Mouse (Mus musculus) forebrain, embryonic 11.5 days (tissue): ENCODE measurements around the gene Ppp3ca. TPM values are rescaled to one million over a fixed set of nuclear protein-coding genes. Genes with fewer than 3 reads are reported as not detected.

Experiments
- ATAC-seq: fragments of 200-750 bp; cut with Nextera tagmentation; replicated peaks from 2 replicates; pipeline ENCODE4 v1.8.0; 2017; ENCODE audit warnings: moderate TSS enrichment; ENCODE audit not compliant: low FRiP score
- DNase-seq: peaks from one replicate; pipeline ENCODE4 v3.0.0-alpha.2; 2017; ENCODE audit warnings: low spot score
- H3K27ac ChIP-seq: fragments of 300-500 bp; sonication (generic); 2 replicates; pipeline ENCODE4 v1.5.1; 2014; ENCODE audit warnings: low read depth, low read length
- H3K27me3 ChIP-seq: fragments of 300-500 bp; sonication (generic); 2 replicates; pipeline ENCODE4 v1.6.1; 2014; ENCODE audit warnings: mild to moderate bottlenecking, low read length, mixed read lengths; ENCODE audit not compliant: control insufficient read depth, insufficient read depth
- H3K36me3 ChIP-seq: fragments of 300-500 bp; sonication (generic); 2 replicates; pipeline ENCODE4 v1.6.1; 2014; ENCODE audit warnings: mild to moderate bottlenecking, low read length, moderate library complexity, mixed read lengths; ENCODE audit not compliant: control insufficient read depth, insufficient read depth
- H3K4me1 ChIP-seq: fragments of 300-500 bp; sonication (generic); replicated peaks from 2 replicates; pipeline ENCODE4 v1.6.1; 2014; ENCODE audit warnings: low read length, mixed read lengths; ENCODE audit not compliant: control insufficient read depth, insufficient read depth
- H3K4me2 ChIP-seq: fragments of 300-500 bp; sonication (generic); 2 replicates; pipeline ENCODE4 v1.6.1; 2014; ENCODE audit warnings: low read depth, mild to moderate bottlenecking, low read length, moderate library complexity, mixed read lengths; ENCODE audit not compliant: severe bottlenecking
- H3K4me3 ChIP-seq: fragments of 300-500 bp; sonication (generic); 2 replicates; pipeline ENCODE4 v1.5.1; 2014; ENCODE audit warnings: low read depth, low read length
- H3K9ac ChIP-seq: fragments of 300-500 bp; sonication (generic); 2 replicates; pipeline ENCODE4 v1.6.1; 2014; ENCODE audit warnings: low read length
- H3K9me3 ChIP-seq: fragments of 300-500 bp; sonication (generic); 2 replicates; pipeline ENCODE4 v1.6.1; 2016; ENCODE audit warnings: low read length, mixed read lengths; ENCODE audit not compliant: control insufficient read depth
- WGBS: fragments of 180-500 bp; shearing (Covaris S2); extraction: QIAGEN DNeasy Blood & Tissue Kit; methylation state at CpG from one replicate; pipeline ENCODE4 v1.1.7; 2014; 5-methylcytosine and 5-hydroxymethylcytosine counted together
- polyA plus RNA-seq: library from polyadenylated mRNA; unstranded; fragments of >200 nt; fragmentation: Nextera tagmentation; extraction: Ambion mirVana; gene quantifications from 2 replicates; pipeline ENCODE4 v1.2.1, GENCODE M21; 2014

Ppp3ca gene
- polyA plus RNA-seq, 1 experiment from 2014 or later = 59.0 TPM

- no peaks in the 10 kb centered on the region for H3K27me3 ChIP-seq
- H3K4me2 ChIP-seq = no peak overlapping the region
- WGBS = 66% methylated on average over 5 of the region's 5 CpGs
- H3K9ac ChIP-seq = no peak overlapping the region
- no peaks in the 10 kb centered on the region for H3K36me3 ChIP-seq
- no peak overlapping the region for H3K4me3 ChIP-seq
- no peak overlapping the region for H3K27ac ChIP-seq
- no peak for DNase-seq
- ATAC-seq = no peak
- H3K9me3 ChIP-seq = no peaks in the 10 kb centered on the region
- H3K4me1 ChIP-seq = no peaks in the 10 kb centered on the region
Measured at GRCm38 (mm10) chr3:136741659-136742058, 71.7 kb downstream of the Ppp3ca start.

DNA sequence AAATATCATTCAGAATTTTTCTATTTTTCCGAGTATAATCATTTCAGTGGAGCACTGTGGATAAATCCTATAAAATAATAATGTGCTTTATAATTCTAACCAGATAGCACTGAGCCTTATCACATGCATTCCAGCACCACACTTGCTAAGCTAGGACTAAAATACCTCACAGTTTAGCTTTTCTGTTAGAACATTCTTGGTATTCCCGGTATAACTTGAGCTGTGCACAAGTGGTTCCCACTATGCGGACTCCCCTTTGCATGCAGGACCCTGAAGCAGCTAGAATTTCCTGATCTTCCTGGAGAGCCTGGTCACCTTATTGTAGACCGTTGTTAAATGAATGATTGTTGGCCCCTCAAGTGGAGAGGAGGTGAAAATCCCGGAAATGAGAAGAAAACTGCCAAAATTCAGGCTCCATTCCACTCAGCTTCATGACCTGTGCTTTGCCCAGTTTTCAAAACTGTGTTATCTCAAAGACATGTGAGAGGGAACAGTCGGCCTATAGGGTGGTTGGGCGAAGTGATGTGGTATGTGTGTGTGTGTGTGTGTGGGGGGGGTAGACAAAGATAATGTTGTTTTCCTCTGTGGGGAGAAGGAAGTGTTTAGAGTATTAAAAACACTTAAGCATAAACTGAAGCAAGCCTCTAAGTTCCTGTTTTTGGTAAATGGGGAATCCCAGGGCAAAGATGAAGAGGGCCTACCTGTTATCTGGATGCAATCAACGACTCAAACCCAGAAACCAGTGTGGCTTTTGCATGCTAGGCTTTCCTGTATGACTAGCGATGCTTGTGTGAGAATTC lies 72.5 kb downstream of the Ppp3ca start:
- ATAC-seq (no peak), DNase-seq (no peak)
- H3K4me3 ChIP-seq = no peak overlapping the region
- no peaks in the 10 kb centered on the region for H3K9me3 ChIP-seq
- no peak overlapping the region for H3K9ac ChIP-seq
- no peaks in the 10 kb centered on the region for H3K27me3 ChIP-seq
- WGBS = 88% methylated on average over 9 of the region's 9 CpGs
- no peaks in the 10 kb centered on the region for H3K4me1 ChIP-seq
- H3K27ac ChIP-seq = no peak overlapping the region
- H3K36me3 ChIP-seq = no peaks in the 10 kb centered on the region
- H3K4me2 ChIP-seq = no peak overlapping the region

- Histone ChIP-seq H3K4me2 (no peak overlapping the region), H3K27ac (no peak overlapping the region), H3K9me3 (no peaks in the 10 kb centered on the region), H3K36me3 (no peaks in the 10 kb centered on the region), H3K4me3 (no peak overlapping the region), H3K4me1 (no peaks in the 10 kb centered on the region), H3K9ac (no peak overlapping the region), H3K27me3 (no peaks in the 10 kb centered on the region)
- no peak for DNase-seq
- ATAC-seq = no peak
- WGBS = 82% methylated on average over 10 of the region's 10 CpGs
Measured at GRCm38 (mm10) chr3:136744295-136744897, 74.5 kb downstream of the Ppp3ca start.

DNA sequence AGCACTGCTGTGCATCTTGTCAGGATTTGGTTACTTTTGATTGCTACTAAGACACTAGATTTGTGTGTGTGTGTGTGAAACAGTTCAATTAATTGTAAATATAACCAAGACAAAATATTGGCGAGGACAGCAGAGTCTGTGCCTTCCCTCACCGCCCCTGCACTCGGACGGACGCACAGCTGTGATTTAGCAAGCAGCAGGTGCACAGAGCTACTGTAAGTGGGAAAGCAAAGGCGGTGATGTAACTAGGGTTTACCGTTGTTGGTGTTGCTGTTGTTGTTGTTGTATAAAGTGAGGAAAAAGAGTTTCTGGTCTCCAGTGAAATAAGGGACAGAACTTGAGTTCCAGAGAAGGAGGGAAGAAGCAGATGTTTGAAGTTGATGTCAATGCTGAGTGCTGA lies 75.5 kb downstream of the Ppp3ca start:
- DNase-seq (no peak), ATAC-seq (no peak)
- H3K4me2 ChIP-seq = no peak overlapping the region
- no peak overlapping the region for H3K9ac ChIP-seq
- no peaks in the 10 kb centered on the region for H3K36me3 ChIP-seq
- no peak overlapping the region for H3K4me3 ChIP-seq
- 85% methylated on average over 7 of the region's 7 CpGs for WGBS
- H3K9me3 ChIP-seq = no peaks in the 10 kb centered on the region
- H3K27me3 ChIP-seq = no peaks in the 10 kb centered on the region
- no peaks in the 10 kb centered on the region for H3K4me1 ChIP-seq
- H3K27ac ChIP-seq = no peak overlapping the region

DNA sequence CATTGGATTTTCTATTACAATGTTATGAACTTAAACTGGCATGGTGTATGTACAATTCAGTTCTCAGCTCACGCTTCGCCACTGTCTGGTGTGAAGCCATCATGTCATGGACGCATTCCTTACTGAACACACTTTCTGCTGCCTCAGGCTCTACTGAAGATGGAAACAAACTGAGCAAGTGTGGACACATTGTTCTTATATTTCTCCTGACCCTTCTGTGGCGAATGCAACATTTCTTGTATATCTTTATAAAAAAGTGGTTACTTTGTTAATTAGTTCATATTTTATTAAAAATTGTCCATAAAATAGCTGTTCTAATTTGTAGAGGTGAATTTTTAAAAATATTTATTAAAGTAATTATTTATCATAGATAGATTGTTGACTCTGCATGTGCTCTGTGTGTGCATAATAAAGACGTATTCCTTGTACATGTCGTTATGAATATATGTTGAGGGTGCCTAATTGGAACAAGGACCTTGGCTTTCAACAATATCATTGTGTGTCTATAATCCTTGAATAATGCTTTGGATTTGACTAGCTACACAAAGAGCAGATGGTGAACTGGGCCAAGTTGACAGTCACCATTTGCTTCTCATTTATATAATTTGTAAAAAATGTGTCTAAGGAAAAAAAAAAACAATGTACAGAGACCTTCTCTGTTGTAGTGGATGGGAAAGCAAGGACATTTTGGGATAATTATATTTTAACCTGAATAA lies 79.0 kb downstream of the Ppp3ca start:
- no peaks in the 10 kb centered on the region for H3K27me3 ChIP-seq

GRCm38 (mm10) chr3:136749477-136749797 lies 79.5 kb downstream of the Ppp3ca start:
- Histone ChIP-seq H3K27me3 (no peaks in the 10 kb centered on the region), H3K4me2 (no peak overlapping the region), H3K36me3 (no peaks in the 10 kb centered on the region), H3K27ac (no peak overlapping the region), H3K9ac (no peak overlapping the region), H3K4me3 (no peak overlapping the region), H3K9me3 (no peaks in the 10 kb centered on the region), H3K4me1 (no peaks in the 10 kb centered on the region)
- DNase-seq (no peak), ATAC-seq (0 out of 2 replicates have a peak, but pooled peaks have one; percentile 44)

More for the DNA sequence above, 79.0 kb downstream of the Ppp3ca start:
- Histone ChIP-seq H3K9me3 (no peaks in the 10 kb centered on the region), H3K36me3 (no peaks in the 10 kb centered on the region), H3K4me2 (no peak overlapping the region), H3K4me3 (no peak overlapping the region), H3K4me1 (no peaks in the 10 kb centered on the region), H3K27ac (no peak overlapping the region), H3K9ac (no peak overlapping the region)
- WGBS = 57% methylated on average over 6 of the region's 6 CpGs
- DNase-seq (no peak), ATAC-seq (no peak; the same call in 1 of the 2 replicates)

DNA sequence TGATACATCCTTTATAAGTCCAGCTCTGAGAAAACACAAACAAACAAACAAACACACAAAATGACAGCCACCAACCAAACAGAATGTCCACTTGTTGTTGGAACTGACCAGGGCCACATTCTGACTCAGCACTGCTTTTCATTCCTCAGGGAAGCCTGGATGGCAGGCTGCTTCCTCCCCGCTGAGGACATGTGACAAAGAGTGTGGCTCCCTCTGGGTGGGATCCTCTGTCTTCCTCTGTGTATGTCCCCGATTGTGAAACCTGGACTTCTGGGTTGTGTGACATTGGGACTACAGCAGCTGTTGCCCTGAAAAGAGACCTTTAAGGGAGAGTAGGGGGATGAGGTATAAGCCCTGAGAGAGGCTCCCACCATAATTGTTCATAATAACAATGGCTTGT lies 80.0 kb downstream of the Ppp3ca start:
- Histone ChIP-seq H3K27ac (no peak overlapping the region), H3K27me3 (no peaks in the 10 kb centered on the region), H3K4me3 (no peak overlapping the region), H3K9ac (no peak overlapping the region), H3K4me1 (no peaks in the 10 kb centered on the region), H3K36me3 (no peaks in the 10 kb centered on the region), H3K9me3 (no peaks in the 10 kb centered on the region), H3K4me2 (no peak overlapping the region)
- WGBS = 25% methylated on average over 2 of the region's 2 CpGs
- no peak for ATAC-seq
- no peak for DNase-seq

DNA sequence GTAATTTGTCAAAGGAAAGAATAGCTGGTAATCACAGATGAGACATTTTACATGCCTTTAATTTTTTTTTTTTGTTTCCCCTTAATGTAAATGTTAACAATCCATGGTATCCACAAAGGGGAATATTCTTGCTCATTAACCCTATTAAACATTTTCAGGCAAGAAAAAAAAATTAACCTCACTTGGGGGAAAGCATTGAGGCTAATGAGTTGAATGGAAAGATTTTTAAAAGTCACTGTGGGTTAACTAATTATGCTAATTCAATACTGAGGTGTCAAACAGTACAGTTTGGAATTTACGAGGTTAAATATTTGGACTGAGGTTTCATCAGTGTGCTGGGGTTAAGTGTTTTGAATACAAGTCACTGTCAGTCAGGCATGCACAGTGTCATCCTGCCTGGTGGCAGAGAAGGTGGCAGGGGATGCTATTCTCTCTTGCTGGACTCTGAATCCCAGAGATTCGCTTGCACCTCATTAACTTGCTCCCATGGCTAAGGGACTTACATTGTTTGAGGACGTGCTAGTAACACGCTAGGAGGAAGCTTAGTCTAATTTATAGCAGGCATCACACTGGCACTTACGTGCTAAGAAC lies 82.3 kb downstream of the Ppp3ca start:
- peak; percentile 36; the same call in 1 of the 2 replicates for ATAC-seq

More for the DNA sequence above, 82.3 kb downstream of the Ppp3ca start:
- 24% methylated on average over 5 of the region's 5 CpGs for WGBS
- H3K9me3 ChIP-seq = no peaks in the 10 kb centered on the region
- no peaks in the 10 kb centered on the region for H3K4me1 ChIP-seq
- no peak for DNase-seq
- H3K27me3 ChIP-seq = no peaks in the 10 kb centered on the region
- H3K36me3 ChIP-seq = no peaks in the 10 kb centered on the region
- no peak overlapping the region for H3K4me2 ChIP-seq
- H3K4me3 ChIP-seq = no peak overlapping the region
- H3K27ac ChIP-seq = no peak overlapping the region
- H3K9ac ChIP-seq = no peak overlapping the region
